Mouse (Mus musculus) telencephalon, adult 2 months (tissue): ENCODE measurements at regions not wholly inside any gene's neighbourhood (a gene's known extent, or its start where the extent isn't known, plus 50 kb on each side); places are given as distances from the start of the nearest gene placed in this dataset.

Experiments
- DNase-seq: peaks from one replicate; pipeline ENCODE4 v3.0.0-alpha.2; 2011; ENCODE audit warnings: low read depth, low spot score

DNA sequence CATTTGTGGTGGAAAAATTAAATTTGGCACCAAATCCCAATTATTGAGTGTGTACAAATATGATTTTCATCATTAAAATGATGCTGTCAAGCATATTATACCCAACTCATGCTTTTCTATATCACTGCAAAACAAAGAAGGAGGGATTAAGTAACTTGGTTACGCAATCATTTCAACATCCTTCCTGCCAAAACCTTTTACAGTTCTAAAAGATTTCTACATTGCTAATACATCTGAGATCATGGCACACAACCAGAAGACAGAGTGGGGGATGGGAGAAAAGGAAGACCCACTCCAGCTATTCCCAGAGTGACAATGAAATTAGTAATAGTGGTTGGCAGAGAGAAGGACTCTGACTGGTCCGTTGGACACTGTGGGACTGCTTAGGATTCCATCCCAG, 280.3 kb upstream of the Nr2f2 start:
- DNase-seq: no peak

DNA sequence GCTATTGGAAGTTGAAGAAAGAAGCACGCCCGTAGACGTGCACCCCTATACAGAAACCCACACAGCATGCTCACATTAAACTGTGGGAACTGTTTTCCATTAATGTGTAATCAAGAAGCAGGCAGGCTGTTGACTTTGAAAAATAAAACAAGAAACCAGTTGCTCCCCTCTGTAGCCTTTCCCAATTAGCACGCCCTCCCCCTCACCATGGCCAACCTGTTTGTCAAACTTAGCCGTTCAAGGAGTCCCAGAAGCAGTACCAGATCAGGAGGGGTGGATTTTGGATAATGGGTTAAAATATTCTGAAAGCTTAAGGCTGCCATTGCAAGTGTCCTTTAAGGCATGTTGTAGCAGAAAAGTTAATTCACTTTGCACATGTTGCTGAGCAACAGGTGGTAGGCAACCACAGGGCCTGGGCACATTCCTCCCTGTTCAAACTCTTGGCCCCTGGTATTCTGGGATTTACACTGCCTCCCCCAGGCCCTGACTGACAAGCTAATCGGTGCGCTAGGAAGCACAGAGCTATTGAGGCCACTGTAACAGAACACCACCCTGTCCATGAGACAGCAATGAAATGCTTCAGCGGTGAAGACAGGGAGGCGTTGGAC, 277.3 kb upstream of the Nr2f2 start:
- no peak for DNase-seq

GRCm38 (mm10) chr7:70643055-70643454, 276.5 kb upstream of the Nr2f2 start:
- DNase-seq: no peak

DNA sequence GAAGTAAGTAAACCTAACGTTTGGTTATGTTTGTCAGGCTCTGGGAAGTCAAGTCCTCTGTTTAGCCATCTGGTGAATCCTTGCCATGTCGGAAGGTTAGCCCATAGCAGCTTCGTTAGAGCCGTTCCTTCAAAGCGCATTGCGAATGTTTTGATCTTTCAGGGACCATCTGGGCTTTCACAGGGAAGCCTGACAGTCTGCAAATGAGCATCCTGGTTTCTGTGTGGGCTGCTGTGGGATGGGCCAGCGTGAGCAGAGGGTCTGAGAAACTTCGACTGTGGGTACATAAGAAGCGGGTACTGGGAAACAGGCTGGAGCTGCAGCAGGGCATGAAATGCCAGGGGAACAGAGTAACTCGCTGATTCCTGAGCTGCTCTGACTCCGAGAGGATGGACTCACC, 274.7 kb upstream of the Nr2f2 start:
- DNase-seq: no peak

DNA sequence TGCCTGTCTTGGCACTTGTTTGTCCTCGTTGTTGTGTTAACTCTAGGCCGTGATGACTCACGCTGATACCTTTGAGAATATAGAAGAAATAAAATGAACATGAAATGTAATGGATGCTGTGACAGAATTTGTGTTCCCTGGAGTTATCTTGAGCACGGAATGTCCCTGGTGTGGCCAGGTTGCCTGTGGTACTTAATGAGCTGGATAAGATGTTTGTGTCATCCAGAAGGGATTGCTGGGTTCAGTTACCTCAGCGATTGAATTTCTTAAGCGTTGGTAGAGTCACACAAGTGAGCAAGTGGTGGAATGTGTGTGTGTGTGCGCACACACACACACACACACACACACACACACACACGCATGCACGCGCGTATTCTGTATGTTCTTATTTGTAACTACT, 274.0 kb upstream of the Nr2f2 start:
- DNase-seq: no peak

DNA sequence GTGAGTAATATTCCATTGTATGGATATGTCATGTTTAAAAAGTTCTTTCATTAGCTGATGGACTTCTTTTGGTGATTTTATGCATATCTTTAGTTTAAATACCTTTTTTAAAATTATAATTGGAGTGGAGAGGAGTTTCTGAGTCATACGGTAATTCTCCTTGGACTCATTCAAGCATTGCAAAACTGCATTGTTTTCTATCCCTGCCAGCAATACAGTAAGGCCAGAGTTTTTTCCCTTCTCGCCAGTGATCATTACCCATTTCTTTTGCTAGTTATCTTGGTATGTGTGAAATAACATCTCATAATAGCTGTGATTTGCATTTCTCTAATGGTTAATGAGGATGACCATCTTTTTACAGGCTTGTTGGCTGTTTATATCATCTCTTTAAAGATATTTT, 271.6 kb upstream of the Nr2f2 start:
- no peak for DNase-seq

DNA sequence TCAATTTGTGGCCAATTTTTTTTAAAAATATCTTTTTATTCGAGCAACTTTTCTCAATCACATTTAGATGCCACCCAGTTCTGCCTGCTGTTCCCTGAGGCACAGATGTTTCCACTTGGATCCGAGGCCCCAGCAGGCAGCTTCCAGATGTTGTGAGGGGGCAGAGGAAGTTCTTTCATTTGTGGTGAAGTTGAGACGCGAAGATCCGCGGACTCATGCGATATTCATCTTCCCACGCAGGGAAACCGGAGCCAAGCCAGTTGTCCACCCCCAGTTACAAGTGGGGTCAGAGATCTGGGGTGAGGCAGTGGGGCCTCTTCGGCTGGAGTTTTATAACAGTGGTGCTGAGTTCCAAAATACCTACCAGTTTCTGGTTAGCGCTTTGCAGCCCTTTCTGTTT, 267.5 kb upstream of the Nr2f2 start:
- DNase-seq: peak; percentile 4

DNA sequence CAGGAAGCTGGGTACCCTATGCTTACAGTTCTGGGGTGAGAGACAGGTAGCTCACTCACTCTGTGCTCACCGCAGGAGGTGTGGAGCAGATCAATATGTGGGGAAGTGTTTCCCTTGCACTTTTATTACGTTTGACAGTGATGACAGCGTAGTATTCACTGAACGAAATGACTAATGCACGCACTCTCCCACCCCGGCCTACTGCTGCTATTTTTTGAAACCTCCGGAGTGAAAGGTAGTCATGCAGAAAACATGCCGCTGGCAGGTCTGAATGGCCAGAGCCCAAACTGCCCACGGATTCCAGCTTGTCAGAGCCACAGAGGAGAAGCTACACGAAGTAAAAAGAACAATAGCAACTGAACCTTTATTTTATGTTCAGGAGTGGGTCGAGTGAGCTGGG, 267.0 kb upstream of the Nr2f2 start:
- peak; percentile 21 for DNase-seq

GRCm38 (mm10) chr7:70625643-70626231, 259.2 kb upstream of the Nr2f2 start:
- DNase-seq: no peak

DNA sequence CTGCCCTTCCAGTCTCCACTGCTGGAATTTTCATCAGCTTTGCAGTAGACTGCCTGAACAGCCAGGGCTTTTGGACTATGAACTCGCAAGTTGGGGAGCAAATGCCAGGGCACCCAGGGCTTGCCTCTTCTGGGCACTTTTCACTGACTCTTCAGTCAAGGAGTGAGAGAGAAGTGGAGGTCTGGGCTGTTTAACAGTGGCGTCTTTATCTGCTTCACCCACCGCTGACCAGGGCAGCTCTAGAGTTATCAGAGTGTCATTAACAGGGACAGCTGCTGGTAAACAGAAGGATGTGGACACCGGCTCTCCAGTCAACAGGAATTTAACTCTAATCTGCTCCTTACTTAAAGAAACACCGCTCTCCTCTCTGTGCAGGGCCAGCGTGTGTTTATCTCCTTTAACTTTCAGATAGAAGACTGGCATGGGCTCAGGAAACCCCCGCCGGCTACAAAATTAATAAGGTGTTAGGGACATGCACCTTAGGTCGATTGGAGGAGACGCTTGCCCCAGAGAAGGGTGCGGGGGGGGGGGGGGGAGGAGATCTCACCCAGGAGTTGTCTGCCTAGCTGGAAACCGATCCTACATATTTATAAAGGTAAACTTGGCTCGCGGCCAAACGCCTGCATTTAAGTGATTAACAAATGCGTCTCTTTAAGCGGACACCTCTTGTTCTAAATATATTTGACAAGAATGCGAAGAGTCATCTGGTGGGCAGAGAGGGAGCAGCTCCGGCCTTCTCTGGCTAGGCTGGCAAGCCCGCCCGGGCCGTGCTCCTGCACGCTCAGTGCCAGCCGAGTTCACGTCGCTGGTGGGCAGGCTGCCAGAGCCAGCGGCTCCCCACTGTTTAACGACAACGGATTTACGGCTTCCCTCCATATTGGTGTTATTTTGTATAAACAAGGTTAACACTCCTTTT, 258.4 kb upstream of the Nr2f2 start:
- no peak for DNase-seq

GRCm38 (mm10) chr7:70624031-70624726, 257.6 kb upstream of the Nr2f2 start:
- no peak for DNase-seq

DNA sequence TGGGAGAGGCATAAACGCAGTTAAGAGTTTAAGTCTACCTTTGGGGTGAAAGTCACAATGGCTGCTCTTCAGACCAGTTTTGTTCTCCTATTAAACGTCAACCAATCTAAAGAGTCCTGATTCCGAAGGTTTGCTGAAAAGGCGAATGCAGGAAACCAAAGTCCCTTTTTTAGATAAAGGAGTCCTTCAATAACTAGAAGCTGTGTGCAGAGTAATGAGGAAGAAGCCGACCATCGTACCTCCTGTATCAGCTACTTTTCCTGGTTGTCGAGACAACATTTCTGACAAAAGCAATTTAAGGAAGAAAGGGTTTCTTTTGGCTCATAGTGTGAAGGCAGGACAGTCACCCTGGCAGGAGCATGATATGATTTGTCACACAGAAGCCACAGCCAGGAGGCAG, 252.9 kb upstream of the Nr2f2 start:
- no peak for DNase-seq

DNA sequence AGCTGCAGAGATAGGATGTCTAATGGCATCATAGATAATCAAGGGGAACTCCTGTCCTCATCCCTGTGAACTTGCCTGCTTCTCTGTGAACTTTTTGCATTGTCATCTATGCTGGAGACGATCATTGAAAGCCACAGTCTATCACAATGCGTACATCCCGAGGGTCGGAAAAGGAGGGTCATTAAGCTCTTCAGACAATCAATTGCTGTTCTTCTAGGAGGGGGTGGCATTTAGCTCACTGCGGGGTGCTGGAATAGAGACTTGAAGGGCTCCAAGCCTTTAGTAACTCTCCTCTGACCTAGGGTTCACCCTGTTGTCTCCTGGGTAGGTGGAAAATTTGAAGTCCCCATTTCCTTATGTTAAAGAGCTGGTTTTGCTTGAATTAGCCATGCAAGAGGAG, 251.7 kb upstream of the Nr2f2 start:
- DNase-seq: no peak

GRCm38 (mm10) chr7:70606511-70606910, 240.0 kb upstream of the Nr2f2 start:
- no peak for DNase-seq

- DNase-seq: no peak
Observed at GRCm38 (mm10) chr7:70604471-70605174, 238.1 kb upstream of the Nr2f2 start.

- no peak for DNase-seq
Observed at GRCm38 (mm10) chr7:70593027-70593426, 226.5 kb upstream of the Nr2f2 start.

- DNase-seq: no peak
Observed at GRCm38 (mm10) chr7:70591361-70592256, 225.1 kb upstream of the Nr2f2 start.

- no peak for DNase-seq
Observed at GRCm38 (mm10) chr7:70589713-70590112, 223.2 kb upstream of the Nr2f2 start.

DNA sequence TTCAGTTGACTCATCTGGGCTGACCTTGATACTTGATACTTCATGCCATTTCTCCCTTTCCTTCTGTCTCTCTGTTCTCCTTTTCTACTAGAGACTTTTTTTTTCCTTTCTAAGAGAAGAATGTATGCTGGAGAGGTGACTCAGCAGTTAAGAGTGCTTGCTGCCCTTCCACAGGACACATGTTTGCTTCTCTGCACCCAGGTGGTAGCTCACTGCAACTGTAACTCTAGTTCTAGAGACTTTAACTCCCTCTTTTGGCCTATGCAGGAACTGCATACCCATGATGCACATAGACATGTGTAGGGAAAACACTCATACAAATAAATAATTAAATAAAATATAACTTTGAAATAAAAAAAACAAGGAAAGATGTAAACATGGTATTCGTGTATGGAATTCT, 221.5 kb upstream of the Nr2f2 start:
- DNase-seq: no peak

- DNase-seq: no peak
Observed at GRCm38 (mm10) chr7:70584480-70584879, 217.9 kb upstream of the Nr2f2 start.
